Mouse (Mus musculus) forebrain, embryonic 11.5 days (tissue): ENCODE results near the gene Eif3b. TPM values are rescaled to one million over a fixed set of nuclear protein-coding genes. Genes with fewer than 3 reads are reported as not detected.
"Not testable (repeated sequence)": the region's sequence is repeated elsewhere in the genome, so short reads cannot be mapped to it uniquely, and the experiment has no call there.

Experiments
- ATAC-seq: fragments of 200-750 bp; cut with Nextera tagmentation; replicated peaks from 2 replicates; pipeline ENCODE4 v1.8.0; 2017; ENCODE audit warnings: moderate TSS enrichment; ENCODE audit not compliant: low FRiP score
- DNase-seq: peaks from one replicate; pipeline ENCODE4 v3.0.0-alpha.2; 2017; ENCODE audit warnings: low spot score
- H3K27ac ChIP-seq: fragments of 300-500 bp; sonication (generic); 2 replicates; pipeline ENCODE4 v1.5.1; 2014; ENCODE audit warnings: low read depth, low read length
- H3K27me3 ChIP-seq: fragments of 300-500 bp; sonication (generic); 2 replicates; pipeline ENCODE4 v1.6.1; 2014; ENCODE audit warnings: mild to moderate bottlenecking, low read length, mixed read lengths; ENCODE audit not compliant: control insufficient read depth, insufficient read depth
- H3K36me3 ChIP-seq: fragments of 300-500 bp; sonication (generic); 2 replicates; pipeline ENCODE4 v1.6.1; 2014; ENCODE audit warnings: mild to moderate bottlenecking, low read length, moderate library complexity, mixed read lengths; ENCODE audit not compliant: control insufficient read depth, insufficient read depth
- H3K4me1 ChIP-seq: fragments of 300-500 bp; sonication (generic); replicated peaks from 2 replicates; pipeline ENCODE4 v1.6.1; 2014; ENCODE audit warnings: low read length, mixed read lengths; ENCODE audit not compliant: control insufficient read depth, insufficient read depth
- H3K4me2 ChIP-seq: fragments of 300-500 bp; sonication (generic); 2 replicates; pipeline ENCODE4 v1.6.1; 2014; ENCODE audit warnings: low read depth, mild to moderate bottlenecking, low read length, moderate library complexity, mixed read lengths; ENCODE audit not compliant: severe bottlenecking
- H3K4me3 ChIP-seq: fragments of 300-500 bp; sonication (generic); 2 replicates; pipeline ENCODE4 v1.5.1; 2014; ENCODE audit warnings: low read depth, low read length
- H3K9ac ChIP-seq: fragments of 300-500 bp; sonication (generic); 2 replicates; pipeline ENCODE4 v1.6.1; 2014; ENCODE audit warnings: low read length
- H3K9me3 ChIP-seq: fragments of 300-500 bp; sonication (generic); 2 replicates; pipeline ENCODE4 v1.6.1; 2016; ENCODE audit warnings: low read length, mixed read lengths; ENCODE audit not compliant: control insufficient read depth
- WGBS: fragments of 180-500 bp; shearing (Covaris S2); extraction: QIAGEN DNeasy Blood & Tissue Kit; methylation state at CpG from one replicate; pipeline ENCODE4 v1.1.7; 2014; 5-methylcytosine and 5-hydroxymethylcytosine counted together
- polyA plus RNA-seq: library from polyadenylated mRNA; unstranded; fragments of >200 nt; fragmentation: Nextera tagmentation; extraction: Ambion mirVana; gene quantifications from 2 replicates; pipeline ENCODE4 v1.2.1, GENCODE M21; 2014

Eif3b gene
- polyA plus RNA-seq, 1 experiment from 2014 or later: 177 TPM

- H3K27me3 ChIP-seq: no peaks in the 10 kb centered on the region
- H3K9me3 ChIP-seq: no peaks in the 10 kb centered on the region
- DNase-seq (no peak), ATAC-seq (no peak)
- H3K27ac ChIP-seq: no peak overlapping the region
- WGBS: 89% methylated on average over 4 of the region's 4 CpGs
- H3K9ac ChIP-seq: no peak overlapping the region
- H3K4me1 ChIP-seq: no peaks in the 10 kb centered on the region
- no peak overlapping the region for H3K4me3 ChIP-seq
- H3K36me3 ChIP-seq: peaks cover 33% of the 10 kb centered on the region
- H3K4me2 ChIP-seq: no peak overlapping the region
These were observed 24.9 kb downstream of the Eif3b start for GRCm38 (mm10) chr5:140444012-140444411.

GRCm38 (mm10) chr5:140445345-140445744, 26.2 kb downstream of the Eif3b start, which contains the start of gene Gm4869:
Gene Gm4869 (plus strand): TSS chr5:140445645.
- Histone ChIP-seq H3K9me3 (no peaks in the 10 kb centered on the region), H3K4me2 (no peak within 1 kb of the TSS), H3K36me3 (peaks cover 27% of the 10 kb centered on the region; the same call in 1 of the 2 replicates), H3K27me3 (no peaks in the 10 kb centered on the region), H3K27ac (no peak within 1 kb of the TSS), H3K4me1 (no peaks in the 10 kb centered on the region), H3K4me3 (no peak within 1 kb of the TSS), H3K9ac (no peak within 1 kb of the TSS)
- WGBS: 87% methylated on average over 5 of the region's 5 CpGs
- ATAC-seq (no peak), DNase-seq (no peak)

GRCm38 (mm10) chr5:140446054-140446453, 26.9 kb downstream of the Eif3b start:
- no peaks in the 10 kb centered on the region for H3K9me3 ChIP-seq
- peaks cover 22% of the 10 kb centered on the region; the same call in 1 of the 2 replicates for H3K36me3 ChIP-seq
- no peak overlapping the region for H3K4me3 ChIP-seq
- WGBS: 81% methylated on average over 7 of the region's 7 CpGs
- no peak overlapping the region for H3K4me2 ChIP-seq
- DNase-seq: no peak
- no peak for ATAC-seq
- H3K27me3 ChIP-seq: no peaks in the 10 kb centered on the region
- H3K27ac ChIP-seq: no peak overlapping the region
- H3K4me1 ChIP-seq: no peaks in the 10 kb centered on the region
- no peak overlapping the region for H3K9ac ChIP-seq

- H3K27ac ChIP-seq: no peak overlapping the region
These were observed 35.4 kb downstream of the Eif3b start for GRCm38 (mm10) chr5:140454488-140454887.

GRCm38 (mm10) chr5:140455466-140455865, 36.3 kb downstream of the Eif3b start:
- no peaks in the 10 kb centered on the region for H3K4me1 ChIP-seq
- H3K36me3 ChIP-seq: no peaks in the 10 kb centered on the region
- no peaks in the 10 kb centered on the region for H3K27me3 ChIP-seq
- DNase-seq: no peak
- H3K4me2 ChIP-seq: no peak overlapping the region
- no peak overlapping the region for H3K27ac ChIP-seq
- H3K9ac ChIP-seq: no peak overlapping the region
- no peaks in the 10 kb centered on the region for H3K9me3 ChIP-seq
- 79% methylated on average over 2 of the region's 2 CpGs for WGBS
- ATAC-seq: no peak
- H3K4me3 ChIP-seq: no peak overlapping the region

More at GRCm38 (mm10) chr5:140454488-140454887, 35.4 kb downstream of the Eif3b start:
- H3K9me3 ChIP-seq: no peaks in the 10 kb centered on the region
- no peaks in the 10 kb centered on the region for H3K36me3 ChIP-seq
- H3K27me3 ChIP-seq: no peaks in the 10 kb centered on the region
- DNase-seq (no peak), ATAC-seq (no peak)
- H3K4me2 ChIP-seq: no peak overlapping the region
- H3K4me3 ChIP-seq: no peak overlapping the region
- no peaks in the 10 kb centered on the region for H3K4me1 ChIP-seq
- no peak overlapping the region for H3K9ac ChIP-seq

GRCm38 (mm10) chr5:140461476-140461875, 42.3 kb downstream of the Eif3b start:
- Histone ChIP-seq H3K36me3 (no peaks in the 10 kb centered on the region), H3K9ac (no peak overlapping the region), H3K27me3 (no peaks in the 10 kb centered on the region), H3K27ac (no peak overlapping the region), H3K9me3 (no peaks in the 10 kb centered on the region; the same call in 1 of the 2 replicates), H3K4me1 (no peaks in the 10 kb centered on the region), H3K4me3 (no peak overlapping the region), H3K4me2 (no peak overlapping the region)
- 87% methylated on average over 3 of the region's 3 CpGs for WGBS
- ATAC-seq: no peak
- no peak for DNase-seq

GRCm38 (mm10) chr5:140463151-140463550, 44.0 kb downstream of the Eif3b start:
- DNase-seq, H3K4me1 ChIP-seq, H3K27me3 ChIP-seq, H3K9ac ChIP-seq, H3K9me3 ChIP-seq, H3K4me2 ChIP-seq, H3K4me3 ChIP-seq, H3K27ac ChIP-seq, H3K36me3 ChIP-seq, ATAC-seq: not testable (repeated sequence)
- 87% methylated on average over 2 of the region's 2 CpGs for WGBS

- Histone ChIP-seq H3K9me3 (no peaks in the 10 kb centered on the region; the same call in 1 of the 2 replicates), H3K4me2 (no peak overlapping the region), H3K36me3 (no peaks in the 10 kb centered on the region), H3K4me1 (no peaks in the 10 kb centered on the region), H3K27me3 (no peaks in the 10 kb centered on the region), H3K9ac (no peak overlapping the region), H3K4me3 (no peak overlapping the region), H3K27ac (no peak overlapping the region)
- no peak for DNase-seq
- ATAC-seq: no peak
- 79% methylated on average over 2 of the region's 2 CpGs for WGBS
These were observed 45.8 kb downstream of the Eif3b start for GRCm38 (mm10) chr5:140464943-140465342.

- Histone ChIP-seq H3K9me3 (no peaks in the 10 kb centered on the region), H3K36me3 (no peaks in the 10 kb centered on the region), H3K27me3 (no peaks in the 10 kb centered on the region), H3K4me1 (no peaks in the 10 kb centered on the region), H3K9ac (no peak overlapping the region), H3K4me3 (no peak overlapping the region), H3K4me2 (no peak overlapping the region), H3K27ac (no peak overlapping the region)
- ATAC-seq: no peak
- WGBS: 79% methylated on average over 3 of the region's 3 CpGs
- no peak for DNase-seq
These were observed 53.2 kb downstream of the Eif3b start for GRCm38 (mm10) chr5:140472336-140472735.
